Mouse (Mus musculus): ENCODE measurements around the gene Cd164.

The Cd164 gene

GRCm38 (mm10) chr10:41518981-41519618 is at the start of gene Cd164:
Gene Cd164 (plus strand): TSS chr10:41519414.
- DNase-seq (ENCODE audit: inconsistent ontology term), result peak; percentile 98

DNA sequence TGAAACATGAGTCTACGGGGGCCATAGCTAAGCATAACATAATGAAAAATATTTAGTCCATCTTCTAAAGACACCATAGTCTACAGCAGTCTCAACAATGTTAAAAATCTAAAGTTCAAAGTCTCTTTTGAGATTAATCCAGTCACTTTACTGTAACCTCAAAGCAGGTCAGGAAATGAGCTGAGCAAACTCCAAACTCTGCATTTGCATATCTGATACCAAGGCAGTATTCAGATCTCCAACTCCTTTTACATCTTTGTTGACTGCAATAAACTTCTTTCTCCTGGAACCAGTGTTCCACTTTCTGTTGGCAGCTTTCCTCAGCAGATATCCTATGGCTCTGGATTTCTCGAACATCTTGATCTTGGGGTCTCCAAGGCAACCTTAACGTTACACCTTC is 48.5 kb upstream of the Cd164 start:
- no peak for DNase-seq (ENCODE audit: inconsistent ontology term)

DNA sequence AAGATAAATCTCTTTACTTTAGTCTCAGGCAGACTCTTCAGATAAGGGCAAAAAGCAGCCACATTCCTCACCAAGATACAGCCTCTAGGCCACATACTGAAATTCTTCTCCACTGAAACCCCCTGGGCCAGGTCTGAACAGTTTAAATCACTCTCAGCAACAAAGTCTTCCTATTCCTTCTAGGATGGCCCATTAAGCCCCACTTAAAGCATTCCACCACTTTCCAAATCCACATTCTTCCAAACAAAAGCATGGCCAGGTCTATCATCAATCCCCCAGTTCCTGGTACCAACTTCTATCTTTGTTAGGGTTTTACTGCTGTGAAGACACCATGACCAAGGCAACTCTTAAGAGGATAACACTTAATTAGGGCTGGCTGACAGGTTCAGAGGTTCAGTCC is 46.7 kb upstream of the Cd164 start:
- no peak for DNase-seq (ENCODE audit: inconsistent ontology term)

DNA sequence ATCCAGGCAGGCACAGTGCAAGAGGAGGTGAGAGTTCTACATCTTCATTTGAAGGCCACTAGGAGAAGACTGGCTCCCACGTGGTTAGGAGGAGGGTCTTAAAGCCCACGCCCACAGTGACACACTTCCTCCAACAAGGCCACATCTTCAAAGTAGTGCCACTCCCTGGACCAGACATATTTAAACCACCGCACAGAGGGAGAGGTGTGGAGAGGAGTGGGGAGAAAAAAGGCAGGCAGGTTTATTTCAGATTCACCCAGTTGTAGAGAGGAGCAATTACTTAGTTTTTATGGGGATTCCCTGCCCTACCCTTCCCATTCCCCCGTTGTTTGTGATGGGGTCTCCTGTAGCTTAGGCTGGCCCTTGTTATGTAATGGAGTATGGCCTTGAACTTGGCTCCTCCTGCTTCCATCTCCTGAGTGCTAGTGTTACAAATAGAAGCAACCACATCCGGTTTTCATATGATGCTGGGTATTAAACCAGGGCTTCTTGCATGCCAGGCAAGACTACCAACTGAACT is 46.2 kb upstream of the Cd164 start:
- no peak for DNase-seq (ENCODE audit: inconsistent ontology term)

DNA sequence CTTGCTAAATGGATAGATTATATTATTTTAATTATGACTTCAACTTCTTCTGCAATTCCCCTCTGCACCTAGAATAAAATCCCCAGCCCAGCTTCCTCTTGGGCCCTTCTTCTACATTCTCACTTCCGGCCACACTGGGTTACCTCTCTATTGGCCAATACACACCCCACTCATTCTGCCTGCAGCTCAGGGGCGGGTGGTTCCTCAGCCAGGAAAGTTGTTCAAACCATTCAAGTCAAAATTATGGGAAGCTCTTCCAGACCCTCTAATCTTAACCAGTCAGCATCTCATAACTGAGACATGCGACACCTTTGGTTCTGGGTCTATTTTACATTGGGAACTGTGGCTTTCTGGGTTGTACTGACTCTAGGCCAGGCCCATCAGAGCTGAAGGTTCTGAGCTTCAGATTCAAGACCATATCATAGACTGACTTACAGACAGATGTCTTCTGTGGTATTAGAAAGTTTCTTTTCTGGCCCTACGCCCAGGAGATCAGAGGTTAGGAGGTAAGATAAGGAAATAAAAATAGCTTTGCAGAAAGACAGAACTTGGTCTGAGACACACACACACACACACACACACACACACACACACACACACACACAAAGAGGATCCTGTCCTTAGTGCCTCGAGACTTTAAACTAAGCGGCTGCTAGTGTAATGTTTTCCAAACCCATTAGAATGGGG is 45.3 kb upstream of the Cd164 start:
- no peak for DNase-seq (ENCODE audit: inconsistent ontology term)

- DNase-seq (ENCODE audit: inconsistent ontology term), result peak; percentile 30
Observed at GRCm38 (mm10) chr10:41474981-41475391, 44.2 kb upstream of the Cd164 start.

DNA sequence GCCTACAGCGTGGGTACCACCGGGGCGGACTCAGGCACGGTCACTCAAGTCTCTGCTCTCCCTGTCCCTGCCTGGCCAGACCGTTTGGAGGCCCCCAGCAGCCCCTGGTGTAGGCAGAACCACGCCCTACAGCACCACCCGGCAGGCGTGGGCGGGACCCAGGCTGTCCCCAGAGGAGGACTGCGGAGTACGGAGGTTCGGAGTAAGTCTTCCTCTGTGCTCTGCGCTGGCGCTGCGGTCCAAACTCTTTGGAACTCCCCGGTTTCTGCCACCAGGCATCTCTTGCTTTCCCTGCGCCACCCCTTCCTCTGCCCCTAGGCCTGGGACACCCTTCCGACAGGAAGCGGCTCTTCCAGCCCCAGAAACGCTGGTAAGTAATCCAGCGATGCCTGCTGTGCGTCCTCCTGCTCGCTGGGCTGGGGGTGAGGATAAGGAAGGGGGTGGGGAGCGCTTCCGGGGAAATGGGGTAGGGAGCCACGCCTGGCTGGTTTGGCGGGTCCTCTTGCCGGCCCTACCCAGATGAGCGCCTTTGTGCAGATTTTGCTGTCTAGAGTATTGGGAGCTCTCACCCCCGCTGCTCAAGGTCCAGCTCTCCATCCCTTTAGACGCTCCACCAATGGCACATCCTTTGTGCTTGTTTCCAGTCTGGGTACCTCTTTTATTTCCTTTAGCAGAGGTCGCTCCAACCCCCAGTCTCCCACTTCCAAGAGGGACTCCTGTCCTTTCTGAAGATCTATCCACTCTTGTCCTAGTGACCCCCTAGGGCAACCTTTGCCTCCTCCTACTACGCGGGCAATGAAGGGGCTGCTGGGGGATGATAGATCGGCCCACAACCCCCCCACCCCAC is 42.8 kb upstream of the Cd164 start, which contains the start of gene Mical1:
Gene Mical1, plus strand, starts transcription at position 144 of the 847 bp plus-strand sequence.
- DNase-seq (ENCODE audit: inconsistent ontology term), result peak; percentile 74

GRCm38 (mm10) chr10:41477018-41477277 is 42.3 kb upstream of the Cd164 start:
- no peak for DNase-seq (ENCODE audit: inconsistent ontology term)

DNA sequence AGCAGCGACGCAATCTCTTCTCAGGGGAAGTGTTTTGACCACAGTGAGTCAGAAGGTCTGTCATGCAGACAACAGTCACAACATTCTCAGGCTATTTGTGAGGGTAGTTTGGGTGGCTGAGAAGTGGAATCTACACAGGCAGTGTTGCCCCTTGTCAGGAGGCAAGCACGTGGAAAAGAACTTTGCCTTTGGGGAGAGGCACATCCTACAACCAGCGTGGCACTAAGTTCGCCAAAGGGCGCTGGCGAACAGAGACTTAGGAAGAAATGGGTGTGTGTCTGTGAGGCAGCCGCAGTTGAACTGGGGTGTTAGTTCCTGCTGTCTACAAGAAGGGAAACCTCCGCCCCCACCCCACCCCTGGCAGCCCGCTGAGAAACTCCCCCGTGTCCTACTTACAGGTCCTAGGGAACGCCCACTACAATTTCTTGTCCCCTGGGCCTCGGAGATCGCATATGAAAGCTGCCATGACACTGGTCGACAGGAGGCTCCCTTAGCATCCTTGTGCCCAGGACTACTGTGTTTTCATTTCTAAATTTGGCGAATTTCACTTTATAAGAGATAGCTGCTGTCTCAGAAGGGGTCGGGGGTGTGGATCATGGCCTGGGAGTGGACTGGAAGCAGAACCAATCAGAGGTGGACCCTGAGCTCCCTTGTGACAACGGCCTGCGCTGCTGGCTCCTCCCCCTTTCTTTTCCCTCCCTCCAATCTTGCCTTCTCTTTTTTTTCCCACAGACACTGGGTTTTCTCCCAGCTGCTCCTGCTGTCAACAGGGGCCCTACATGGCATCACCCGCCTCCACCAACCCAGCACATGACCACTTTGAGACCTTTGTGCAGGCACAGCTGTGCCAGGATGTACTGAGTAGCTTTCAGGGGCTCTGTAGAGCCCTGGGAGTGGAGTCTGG is 41.7 kb upstream of the Cd164 start:
- peak; percentile 86 for DNase-seq (ENCODE audit: inconsistent ontology term)

DNA sequence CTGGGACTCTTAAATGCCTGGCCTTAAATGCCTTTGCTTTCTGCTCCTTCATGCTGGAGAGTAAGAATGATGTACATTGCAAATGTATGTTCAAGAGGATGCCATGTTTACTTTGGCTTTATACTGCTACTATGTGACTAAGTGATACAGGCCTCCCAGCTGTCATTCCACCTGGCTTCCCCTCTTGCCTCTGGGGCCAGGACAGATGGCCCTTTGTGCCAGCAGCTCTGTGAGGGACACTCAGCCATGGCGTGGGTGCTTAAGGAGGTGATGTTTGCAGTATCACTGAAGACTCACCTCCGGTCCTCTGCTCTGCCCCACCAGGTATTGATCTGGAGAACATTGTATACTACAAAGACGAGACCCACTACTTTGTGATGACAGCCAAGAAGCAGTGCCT is 39.3 kb upstream of the Cd164 start:
- DNase-seq (ENCODE audit: inconsistent ontology term), result no peak

GRCm38 (mm10) chr10:41480938-41481880 is 38.0 kb upstream of the Cd164 start:
- no peak for DNase-seq (ENCODE audit: inconsistent ontology term)

DNA sequence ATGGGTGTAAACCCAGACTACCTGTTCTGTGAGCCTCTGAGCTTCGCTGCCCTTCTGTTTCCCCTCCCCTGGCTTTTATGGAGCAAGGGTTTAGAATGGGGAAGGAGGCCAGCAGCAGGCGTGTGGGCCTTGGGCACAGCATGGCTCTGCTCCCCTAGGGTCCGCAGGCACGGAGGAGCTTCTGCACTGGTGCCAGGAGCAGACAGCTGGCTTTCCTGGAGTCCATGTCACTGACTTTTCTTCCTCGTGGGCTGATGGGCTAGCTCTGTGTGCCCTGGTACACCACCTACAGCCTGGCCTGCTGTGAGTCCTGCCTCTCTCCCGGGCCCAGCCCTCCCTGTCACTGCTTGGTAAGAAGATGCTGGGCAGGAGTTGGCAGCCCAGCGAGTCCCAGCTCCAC is 36.8 kb upstream of the Cd164 start:
- DNase-seq (ENCODE audit: inconsistent ontology term), result no peak

- no peak for DNase-seq (ENCODE audit: inconsistent ontology term)
Observed at GRCm38 (mm10) chr10:41485778-41486177, 33.4 kb upstream of the Cd164 start.

GRCm38 (mm10) chr10:41486506-41487170 is 32.6 kb upstream of the Cd164 start:
- no peak for DNase-seq (ENCODE audit: inconsistent ontology term)

- peak; percentile 10 for DNase-seq (ENCODE audit: inconsistent ontology term)
Observed at GRCm38 (mm10) chr10:41488877-41489276, 30.3 kb upstream of the Cd164 start.

DNA sequence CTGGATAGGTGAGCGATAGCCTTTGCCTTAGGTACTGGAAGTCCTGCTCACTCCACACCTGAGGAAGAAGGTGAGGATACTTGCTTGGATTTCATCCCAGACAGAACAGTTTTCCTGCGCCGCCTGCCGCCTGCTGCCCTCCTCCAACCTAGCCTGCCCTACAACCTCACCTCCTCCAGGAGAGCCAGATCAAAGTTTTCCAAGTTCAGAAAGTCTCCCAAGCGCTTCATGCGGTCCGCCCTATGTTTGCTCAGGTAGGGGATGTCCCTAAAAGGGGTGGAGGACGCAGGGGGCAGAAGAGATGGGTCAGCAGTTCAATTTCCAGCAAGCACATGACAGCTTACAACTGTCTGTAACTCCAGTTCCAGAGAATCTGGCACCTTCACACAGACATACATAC is 29.9 kb upstream of the Cd164 start:
- peak; percentile 24 for DNase-seq (ENCODE audit: inconsistent ontology term)

DNA sequence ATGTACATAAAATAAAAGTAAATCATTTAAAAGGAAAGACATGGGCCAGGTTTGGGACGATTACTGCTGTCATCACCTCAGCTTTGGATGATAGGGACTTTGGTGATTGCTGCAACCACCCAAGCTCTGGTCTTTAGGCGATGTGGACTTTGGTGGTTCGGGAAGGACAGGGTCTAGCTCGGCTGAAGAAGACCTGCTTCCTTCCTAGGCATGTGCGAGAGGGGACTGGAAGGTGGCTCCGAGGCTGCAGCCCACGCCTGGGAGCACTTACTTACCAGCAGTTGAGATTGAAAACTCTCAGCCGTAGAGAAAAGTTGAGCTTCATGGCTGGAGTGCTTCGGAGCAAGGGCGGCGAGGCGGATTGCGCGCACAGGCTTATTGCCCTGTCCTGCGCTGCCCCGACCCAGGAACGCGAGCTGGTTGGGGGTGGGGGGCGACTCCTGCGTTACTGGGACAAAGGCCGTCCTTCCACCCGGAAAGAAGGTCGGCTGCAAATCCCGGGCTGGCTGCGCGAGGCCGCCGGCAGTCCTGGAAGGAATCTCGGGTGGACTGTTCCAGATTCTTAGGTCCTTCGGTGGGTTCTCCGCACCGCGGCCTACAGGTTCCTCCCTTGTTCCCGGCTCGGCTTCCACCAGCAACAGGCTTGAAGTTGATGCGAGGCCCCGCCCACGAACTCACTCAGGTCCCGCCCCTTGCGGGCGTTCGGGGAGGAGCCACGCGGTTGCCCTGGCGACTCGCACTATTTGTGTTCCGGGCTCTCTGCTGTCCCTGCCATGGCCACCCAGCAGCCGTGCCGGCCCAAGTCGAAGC is 29.3 kb upstream of the Cd164 start, which contains the start of the genes Smpd2 and Ppil6:
Gene Smpd2, minus strand, starts transcription at position 662 of the 810 bp plus-strand sequence.
Gene Ppil6, plus strand, starts transcription at position 732 of the 810 bp plus-strand sequence.
- peak; percentile 97 for DNase-seq (ENCODE audit: inconsistent ontology term)

GRCm38 (mm10) chr10:41490518-41490873 is 28.7 kb upstream of the Cd164 start:
- no peak for DNase-seq (ENCODE audit: inconsistent ontology term)

- DNase-seq (ENCODE audit: inconsistent ontology term), result peak; percentile 23
Observed at GRCm38 (mm10) chr10:41491111-41491510, 28.1 kb upstream of the Cd164 start.

Measured in Muller cell, postnatal 12 days (primary cell).